Mouse (Mus musculus) brown adipose tissue, adult 24 weeks (tissue): Measurements from ENCODE around the gene Tmc7. TPM values are rescaled to one million over a fixed set of nuclear protein-coding genes. Genes with fewer than 3 reads are reported as not detected.

Source experiments
- H3K27ac ChIP-seq: fragments of 200-500 bp; replicated peaks from 2 replicates; pipeline ENCODE4 v1.5.1; 2012; ENCODE audit warnings: low read depth, mild to moderate bottlenecking, low read length
- H3K4me1 ChIP-seq: fragments of 200-500 bp; 2 replicates; pipeline ENCODE4 v1.6.1; 2012; ENCODE audit warnings: low read length, mixed read lengths; ENCODE audit not compliant: control insufficient read depth, insufficient read depth, insufficient read length
- H3K4me3 ChIP-seq: fragments of 200-500 bp; 2 replicates; pipeline ENCODE4 v1.5.1; 2012; ENCODE audit warnings: low read depth, mild to moderate bottlenecking, low read length, moderate library complexity; ENCODE audit not compliant: insufficient read depth
- polyA plus RNA-seq: library from polyadenylated mRNA; stranded (reverse); fragments of >200 nt; gene quantifications from 2 replicates; pipeline ENCODE4 v1.2.4, GENCODE M21; 2012; ENCODE audit not compliant: missing spikeins, insufficient read depth, insufficient read length

Gene Tmc7
- polyA plus RNA-seq: 2.3 and 2.5 TPM in 2 replicates

DNA sequence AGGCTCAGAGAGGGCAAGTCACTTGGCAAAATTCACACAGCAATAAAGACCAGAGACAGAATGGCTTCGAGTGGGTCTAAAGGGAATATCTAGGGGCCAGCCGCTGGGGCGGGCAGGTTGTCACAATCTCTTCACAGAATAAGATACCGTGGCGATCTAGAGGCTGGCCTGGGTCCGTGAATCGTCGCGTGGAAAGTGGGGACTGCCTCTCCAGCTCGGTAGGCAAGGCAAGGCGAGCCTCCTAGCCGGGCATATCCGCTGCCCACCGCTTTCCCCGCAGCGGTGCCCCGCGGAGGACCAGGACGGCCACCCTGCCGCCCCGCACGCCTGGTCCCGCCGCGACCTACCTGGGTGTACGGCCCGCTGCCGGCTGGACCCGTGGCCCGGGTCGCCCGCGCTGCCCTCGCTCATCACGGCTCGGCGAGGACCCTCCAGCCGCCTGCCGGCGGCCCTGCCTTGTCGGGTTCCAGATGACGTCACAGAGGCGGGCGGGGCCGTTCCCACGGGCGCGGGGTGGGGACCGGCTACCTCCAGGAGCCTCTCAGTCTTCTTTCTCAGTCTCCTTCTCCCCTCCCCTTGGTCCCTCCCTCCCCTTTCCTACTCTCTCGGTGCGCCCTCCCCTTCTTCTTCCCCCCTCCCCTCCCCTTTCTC is at the start of gene Tmc7:
Gene Tmc7 (minus strand): TSS at position 480 of the 651 bp plus-strand sequence.
- Histone ChIP-seq H3K27ac (no peak within 1 kb of the TSS), H3K4me3 (peak within 1 kb of the TSS; percentile 74), H3K4me1 (0 out of 2 replicates have a peak, but pooled peaks cover 2% of the 10 kb centered on the region)

DNA sequence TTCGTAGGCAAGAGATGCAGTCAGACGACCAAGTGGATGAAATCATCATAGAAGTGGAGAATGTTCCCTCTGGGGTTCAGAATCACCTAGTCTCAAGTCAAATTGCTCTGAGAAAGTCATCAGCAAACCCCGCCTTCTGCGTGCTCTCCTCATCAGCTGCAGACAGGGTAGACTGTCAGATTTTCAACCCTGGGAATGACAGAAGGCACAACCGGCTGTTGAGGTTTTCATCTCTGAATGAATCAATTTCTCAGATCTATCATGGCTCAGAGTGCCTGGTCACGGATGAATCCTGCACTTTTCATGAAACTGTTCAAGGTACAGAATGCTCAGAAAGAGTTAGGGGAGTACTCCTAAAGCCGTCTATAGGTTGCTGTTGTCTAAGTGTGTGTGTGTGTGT is 49.4 kb upstream of the Tmc7 start:
- Histone ChIP-seq H3K4me3 (no peak overlapping the region), H3K27ac (no peak overlapping the region), H3K4me1 (no peaks in the 10 kb centered on the region)

DNA sequence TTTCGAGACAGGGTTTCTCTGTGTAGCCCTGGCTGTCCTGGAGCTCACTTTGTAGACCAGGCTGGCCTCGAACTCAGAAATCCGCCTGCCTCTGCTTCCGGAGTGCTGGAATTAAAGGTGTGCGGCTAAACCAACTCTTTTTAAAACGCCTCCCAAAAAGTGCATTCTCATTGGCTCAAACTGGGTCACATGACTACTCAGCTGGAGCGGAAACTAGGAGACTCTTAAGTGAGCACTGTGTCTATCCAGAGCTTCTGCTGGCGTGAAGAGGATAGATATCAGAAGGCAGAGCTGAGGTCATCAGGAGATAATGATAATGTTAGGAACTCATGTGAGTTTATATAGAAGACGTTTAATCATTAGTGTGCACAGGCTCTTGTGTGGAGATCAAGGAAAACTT is 48.6 kb upstream of the Tmc7 start:
- Histone ChIP-seq H3K27ac (no peak overlapping the region), H3K4me3 (no peak overlapping the region), H3K4me1 (no peaks in the 10 kb centered on the region)

DNA sequence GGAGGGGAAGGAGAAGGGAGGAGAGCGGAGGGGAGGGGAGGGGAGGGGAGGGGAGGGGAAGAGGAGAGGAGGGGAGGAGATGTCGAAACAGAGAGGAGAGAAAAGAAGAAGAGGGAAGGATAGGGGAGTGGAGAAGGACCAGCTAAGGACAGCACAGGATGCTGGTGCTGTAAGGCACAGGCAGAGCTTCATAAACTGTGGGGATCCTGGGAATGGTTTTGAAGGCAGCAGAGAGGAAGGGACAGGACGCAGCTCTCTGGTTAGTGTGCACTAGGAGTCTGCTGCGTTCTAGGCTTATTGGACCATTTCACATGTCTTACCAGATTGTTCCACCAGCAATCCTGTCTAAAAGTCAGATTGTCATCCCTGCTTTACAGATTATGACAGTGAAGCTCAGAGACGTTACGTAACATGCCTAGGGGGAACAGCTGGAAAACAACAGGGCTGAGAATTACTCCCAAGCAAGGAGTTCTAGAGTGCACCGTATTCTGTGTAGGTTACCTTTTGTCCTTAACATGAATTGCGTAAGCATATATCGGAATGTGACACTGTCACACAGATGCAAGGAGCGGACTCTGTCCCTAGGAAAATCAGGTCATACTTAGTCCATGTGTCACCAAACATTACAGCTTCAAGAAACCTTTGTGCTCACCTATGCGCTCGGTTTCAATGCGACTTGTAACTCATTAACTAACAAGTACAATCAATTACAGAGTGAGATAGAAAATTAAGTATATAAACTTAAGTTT is 43.2 kb upstream of the Tmc7 start:
- Histone ChIP-seq H3K4me1 (no peaks in the 10 kb centered on the region), H3K4me3 (no peak overlapping the region), H3K27ac (no peak overlapping the region)

DNA sequence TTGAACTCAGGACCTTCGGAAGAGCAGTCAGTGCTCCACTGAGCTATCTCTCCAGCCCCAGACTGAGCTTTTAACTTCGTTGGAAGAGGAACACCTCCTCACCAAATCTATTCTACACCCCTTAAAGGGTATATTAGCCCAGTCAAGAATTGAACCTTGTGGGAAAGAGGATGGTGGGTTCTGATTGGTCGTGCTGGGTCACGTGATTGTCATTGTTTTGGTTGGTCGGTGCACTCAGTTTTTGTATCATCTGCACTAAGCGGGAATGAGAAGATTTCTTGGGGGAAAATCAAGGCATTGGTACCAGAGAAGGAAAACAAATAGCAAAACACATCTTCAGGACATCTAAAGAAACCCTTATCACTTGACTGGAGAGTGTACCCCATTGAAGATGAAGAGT is 36.6 kb upstream of the Tmc7 start:
- Histone ChIP-seq H3K27ac (no peak overlapping the region), H3K4me3 (no peak overlapping the region), H3K4me1 (no peaks in the 10 kb centered on the region)

DNA sequence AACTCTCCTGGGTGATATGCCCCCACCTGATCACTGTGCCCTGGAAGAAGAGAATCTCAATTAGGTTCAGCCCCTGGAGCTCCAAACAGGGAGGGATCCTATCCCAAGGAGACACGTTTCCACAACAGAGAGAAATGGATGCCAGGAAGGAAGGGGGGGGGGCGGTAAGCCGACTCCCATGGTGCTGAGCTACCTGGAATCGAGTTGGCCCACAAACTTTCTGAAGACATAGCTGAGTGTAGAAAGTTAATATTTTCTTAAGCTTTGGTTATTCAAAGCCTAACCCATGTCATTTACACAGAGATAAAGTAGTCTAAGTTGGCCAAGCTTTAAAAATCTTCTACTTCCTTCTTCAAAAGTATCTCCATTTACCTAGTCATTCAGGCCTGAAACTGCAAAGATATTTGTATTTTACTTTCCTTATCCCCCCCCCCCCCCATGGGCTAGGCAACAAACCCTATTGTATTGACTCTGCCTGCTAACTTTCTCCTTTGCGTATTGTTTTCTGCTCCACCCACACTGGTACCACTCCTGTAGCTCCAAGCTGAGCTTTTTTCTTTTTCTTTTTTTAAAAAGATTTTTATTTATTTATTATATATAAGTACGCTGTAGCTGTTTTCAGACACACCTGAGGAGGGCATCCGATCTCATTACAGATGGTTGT is 35.8 kb upstream of the Tmc7 start:
- H3K27ac ChIP-seq: no peak overlapping the region
- no peak overlapping the region for H3K4me3 ChIP-seq
- H3K4me1 ChIP-seq: no peaks in the 10 kb centered on the region

DNA sequence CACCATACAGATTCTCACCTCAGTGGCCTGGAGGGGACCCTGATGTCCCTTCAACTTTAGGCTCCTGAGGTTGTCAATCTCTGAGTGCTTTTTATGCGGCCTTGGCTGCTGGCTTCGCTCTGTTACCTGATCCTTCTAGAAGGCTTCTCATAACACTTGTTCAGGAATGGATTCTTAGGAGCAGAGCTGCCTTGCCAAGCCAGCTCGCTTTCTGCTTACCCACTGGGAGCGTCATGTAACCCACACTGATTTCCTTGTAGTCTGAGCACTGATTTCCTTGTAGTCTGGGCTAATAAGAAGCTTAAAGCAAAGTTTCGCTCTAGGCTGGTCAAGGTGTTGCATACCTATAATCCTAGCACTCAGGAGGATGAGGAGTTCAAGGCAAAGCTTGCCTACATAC is 33.6 kb upstream of the Tmc7 start:
- Histone ChIP-seq H3K4me3 (no peak overlapping the region), H3K27ac (no peak overlapping the region), H3K4me1 (no peaks in the 10 kb centered on the region)

- no peak overlapping the region for H3K27ac ChIP-seq
- H3K4me1 ChIP-seq: no peaks in the 10 kb centered on the region
- H3K4me3 ChIP-seq: no peak overlapping the region
Observed at GRCm38 (mm10) chr7:118614076-118614475, 29.5 kb upstream of the Tmc7 start.

DNA sequence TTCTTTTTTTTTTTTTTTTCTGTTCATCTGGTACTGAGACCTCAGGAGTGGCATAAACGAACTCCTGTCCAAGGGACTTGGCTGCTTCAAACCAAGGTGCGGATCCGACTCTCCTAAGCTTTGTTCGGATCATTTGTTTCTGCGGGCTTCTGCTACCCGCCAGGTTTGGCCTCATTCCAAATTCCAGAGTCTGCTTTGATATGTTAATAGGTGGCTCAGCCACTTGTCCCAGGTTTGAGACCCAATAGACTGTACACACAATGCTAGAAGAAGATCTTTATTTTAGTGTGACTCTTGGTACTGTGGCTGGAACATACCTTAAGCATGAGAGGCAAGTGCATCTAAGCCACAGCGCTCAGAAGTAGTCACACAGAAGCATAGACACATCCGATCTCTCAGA is 27.4 kb upstream of the Tmc7 start:
- H3K4me3 ChIP-seq: no peak overlapping the region
- H3K27ac ChIP-seq: no peak overlapping the region
- no peaks in the 10 kb centered on the region for H3K4me1 ChIP-seq

GRCm38 (mm10) chr7:118611185-118611749 is 26.7 kb upstream of the Tmc7 start:
- Histone ChIP-seq H3K4me1 (no peaks in the 10 kb centered on the region), H3K4me3 (no peak overlapping the region), H3K27ac (no peak overlapping the region)

DNA sequence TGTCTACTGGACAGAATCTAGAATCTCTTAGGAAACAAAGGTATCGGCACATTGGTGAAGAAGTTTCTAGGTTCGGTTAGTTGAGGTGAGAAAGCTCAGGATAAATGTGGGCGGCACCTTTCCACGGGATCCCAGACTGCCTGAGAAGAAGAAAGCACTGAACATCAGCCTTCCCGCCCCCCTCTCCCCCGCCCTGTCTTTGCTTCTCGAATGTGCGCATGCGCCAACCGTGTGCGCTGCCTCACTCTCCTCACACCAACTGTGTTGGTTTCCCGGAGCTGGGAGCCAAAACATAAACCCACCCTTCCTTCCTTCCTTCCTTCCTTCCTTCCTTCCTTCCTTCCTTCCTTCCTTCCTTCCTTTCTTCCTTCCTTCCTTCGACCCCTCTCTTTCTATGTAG is 26.2 kb upstream of the Tmc7 start:
- H3K27ac ChIP-seq: no peak overlapping the region
- H3K4me3 ChIP-seq: no peak overlapping the region
- H3K4me1 ChIP-seq: no peaks in the 10 kb centered on the region

DNA sequence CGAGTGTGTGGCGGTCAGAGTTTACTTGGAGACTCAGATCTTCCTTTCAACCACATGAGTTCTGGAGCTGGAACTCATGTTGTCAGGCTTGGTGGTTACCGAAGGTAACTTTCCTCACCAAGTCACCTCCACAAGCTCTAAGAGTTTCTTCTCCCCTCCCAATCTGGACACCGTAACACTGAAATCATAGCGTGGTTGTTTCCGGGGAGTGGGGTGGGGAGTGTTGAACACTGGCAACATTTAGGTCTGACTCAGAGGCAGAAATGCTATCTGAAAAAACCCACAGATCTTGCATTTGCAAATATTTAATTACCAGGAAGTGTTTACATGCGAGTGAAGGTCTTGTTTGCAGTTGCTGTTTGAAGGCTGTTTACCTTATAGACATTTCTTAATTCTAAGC is 25.3 kb upstream of the Tmc7 start:
- no peak overlapping the region for H3K4me3 ChIP-seq
- H3K4me1 ChIP-seq: no peaks in the 10 kb centered on the region
- no peak overlapping the region for H3K27ac ChIP-seq

DNA sequence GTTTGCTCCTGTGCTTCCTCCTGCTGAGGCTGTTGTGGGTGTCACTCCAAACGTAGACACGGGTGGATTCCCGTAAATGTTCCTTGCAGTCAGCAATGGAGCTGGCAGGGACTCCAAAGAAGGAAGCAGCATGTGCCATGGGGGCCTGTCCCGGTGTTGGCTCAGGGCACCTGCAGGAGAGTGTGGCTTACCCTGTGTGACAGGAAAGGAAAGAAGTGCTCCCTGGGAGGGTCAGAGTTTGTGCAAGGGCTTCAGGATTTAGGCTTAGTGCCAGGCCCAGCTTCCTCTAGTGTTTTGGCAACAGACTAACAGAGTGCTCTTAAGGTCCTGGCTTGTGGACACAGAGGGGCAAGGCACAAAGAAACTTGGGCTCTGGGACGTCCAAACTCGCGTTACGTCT is 20.3 kb upstream of the Tmc7 start:
- Histone ChIP-seq H3K27ac (no peak overlapping the region), H3K4me3 (no peak overlapping the region), H3K4me1 (no peaks in the 10 kb centered on the region)

GRCm38 (mm10) chr7:118599954-118600631 is 15.6 kb upstream of the Tmc7 start:
- no peak overlapping the region for H3K27ac ChIP-seq
- H3K4me3 ChIP-seq: no peak overlapping the region
- H3K4me1 ChIP-seq: no peaks in the 10 kb centered on the region

GRCm38 (mm10) chr7:118597201-118597600 is 12.7 kb upstream of the Tmc7 start, which contains the start of gene Tmc5:
Gene Tmc5 (plus strand): TSS chr7:118597297.
- Histone ChIP-seq H3K4me3 (no peak within 1 kb of the TSS), H3K27ac (no peak within 1 kb of the TSS), H3K4me1 (no peaks in the 10 kb centered on the region)
